Mouse (Mus musculus) T-helper 2 cell (primary cell): Measurements from ENCODE around the gene 3110009E18Rik.

Source experiments
- in situ Hi-C: fragments of 300-600 bp; cut with MboI, MseI; formaldehyde crosslinking; loops from one replicate; pipeline ENCODE4 v1.15.1; 2025; ENCODE audit warnings: high pct_unique_total_duplicates

Gene 3110009E18Rik

GRCm38 (mm10) chr1:120101227-120101609, 19.8 kb upstream of the 3110009E18Rik start:
- in situ Hi-C loops, result no loop called here

DNA sequence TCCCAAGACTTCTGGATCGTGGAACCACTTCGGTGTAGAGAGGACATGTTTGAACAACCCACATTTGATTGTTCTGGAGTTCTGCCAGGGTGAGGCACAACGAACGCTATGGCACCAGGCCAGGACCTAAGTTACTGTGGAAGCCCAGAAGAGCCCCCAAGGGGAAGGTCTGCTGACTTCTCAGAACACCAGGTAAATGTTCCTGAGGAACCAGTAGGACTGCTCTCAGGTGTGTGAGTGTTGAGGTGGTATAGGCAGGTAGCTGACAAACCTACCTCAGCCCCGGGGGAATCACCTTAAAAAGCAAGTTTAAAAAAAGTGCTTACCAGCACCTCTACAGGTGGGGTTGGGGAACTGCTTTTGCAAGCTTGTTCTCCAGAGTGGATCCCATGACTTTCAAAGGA, 15.4 kb upstream of the 3110009E18Rik start:
- in situ Hi-C loops, result no loop called here

DNA sequence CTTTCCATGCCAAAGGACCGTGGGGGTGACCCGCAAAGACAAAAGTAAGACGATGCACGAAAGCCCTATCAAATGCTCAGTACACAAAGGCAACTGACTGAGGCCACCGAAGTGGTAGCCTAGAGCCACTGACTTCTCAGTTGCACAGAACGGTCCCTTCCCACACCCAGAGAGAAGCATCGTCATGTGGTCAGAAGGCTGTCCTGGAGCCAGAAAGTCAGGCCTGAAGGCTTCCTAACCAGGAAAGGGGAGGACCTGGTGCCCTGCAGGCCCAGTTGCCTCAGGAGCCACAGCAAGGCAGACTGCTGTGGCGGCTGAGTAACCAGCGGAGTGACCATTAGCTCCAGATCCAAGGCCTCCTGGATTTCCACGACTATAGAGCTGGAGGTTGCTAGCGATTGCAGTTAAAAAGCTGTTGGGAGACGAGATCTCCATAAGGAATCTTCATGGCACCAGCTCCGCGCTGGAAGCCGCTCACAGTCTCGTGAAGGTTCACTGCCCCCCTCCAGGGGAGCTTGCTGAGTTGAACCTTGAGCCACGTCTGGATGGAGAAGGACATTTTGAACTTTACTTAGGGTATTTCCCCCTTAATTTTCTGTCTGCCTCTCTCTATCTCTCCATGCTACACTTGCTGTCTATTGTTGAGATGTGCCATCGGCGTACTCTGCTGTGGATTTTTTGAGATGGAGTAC, 11.1 kb upstream of the 3110009E18Rik start:
- in situ Hi-C loops, result no loop called here

DNA sequence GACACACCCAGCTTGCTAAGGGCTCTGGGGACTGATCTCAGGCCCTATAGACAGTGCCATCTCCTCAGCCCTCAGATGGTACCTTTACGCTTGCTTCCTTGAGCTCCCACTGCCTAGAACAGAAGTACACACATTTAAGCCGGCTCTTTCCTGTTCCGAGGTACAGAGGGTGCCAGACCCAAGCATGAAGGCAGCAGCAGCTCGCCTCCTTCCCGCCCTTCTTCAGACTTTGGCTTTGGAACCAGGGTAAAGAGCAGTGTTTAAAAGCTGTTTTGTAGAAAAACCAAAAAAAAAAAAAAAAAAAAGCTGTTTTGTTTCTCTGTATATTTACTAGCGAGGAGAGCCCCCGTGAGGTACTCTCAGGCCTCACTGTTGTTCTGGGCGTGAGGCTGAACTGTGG, 9.2 kb upstream of the 3110009E18Rik start:
- in situ Hi-C loops, result no loop called here

- in situ Hi-C loops, result no loop called here
Measured at GRCm38 (mm10) chr1:120112251-120113187, 8.5 kb upstream of the 3110009E18Rik start.

DNA sequence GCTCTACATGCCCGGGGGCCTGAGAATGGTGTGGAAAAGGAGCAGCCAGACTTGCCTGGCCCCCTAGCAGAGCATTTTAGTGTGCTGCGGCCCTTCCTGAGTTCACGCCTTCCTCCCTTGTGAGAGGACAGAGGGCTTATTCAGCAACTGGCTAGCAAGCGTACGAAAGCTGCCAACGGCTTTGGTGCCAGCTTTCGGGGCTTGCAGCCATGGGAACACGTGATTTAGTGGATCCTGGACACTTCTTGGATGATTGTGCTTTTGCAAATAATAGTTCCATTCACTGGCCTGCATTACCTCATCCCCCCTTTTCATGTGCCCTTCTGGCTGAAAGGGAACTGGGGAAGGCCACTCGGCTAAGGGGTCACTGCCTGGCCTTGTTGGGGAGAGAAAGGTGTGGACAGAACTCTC, 5.3 kb upstream of the 3110009E18Rik start:
- in situ Hi-C loops, result no loop called here

- in situ Hi-C loops, result no loop called here
Measured at GRCm38 (mm10) chr1:120116106-120116505, 4.9 kb upstream of the 3110009E18Rik start.

- in situ Hi-C loops, result no loop called here
Measured at GRCm38 (mm10) chr1:120118854-120119253, 2.1 kb upstream of the 3110009E18Rik start.

DNA sequence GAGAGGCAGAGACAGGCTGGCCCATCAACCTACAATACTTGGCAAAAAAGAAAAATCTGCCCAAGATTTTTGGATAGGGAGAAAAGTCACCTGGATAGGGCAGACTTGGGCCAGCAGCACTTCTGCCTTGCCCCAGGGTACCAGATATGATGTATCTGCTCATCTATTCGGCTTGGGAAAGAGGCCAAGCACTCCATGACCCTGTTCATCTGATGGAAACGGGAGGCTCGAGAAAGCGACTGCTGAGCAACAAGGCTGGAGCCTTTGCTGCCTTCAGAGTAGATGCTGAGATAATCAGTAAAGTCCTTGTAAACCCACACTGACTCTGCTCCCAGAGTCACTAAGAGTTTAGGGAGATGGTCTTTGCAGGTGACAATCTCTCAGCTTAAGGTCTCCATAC, 1.6 kb upstream of the 3110009E18Rik start:
- in situ Hi-C loops, result no loop called here

GRCm38 (mm10) chr1:120120141-120120968, 632 bp upstream of the 3110009E18Rik start:
- in situ Hi-C loops, result no loop called here

DNA sequence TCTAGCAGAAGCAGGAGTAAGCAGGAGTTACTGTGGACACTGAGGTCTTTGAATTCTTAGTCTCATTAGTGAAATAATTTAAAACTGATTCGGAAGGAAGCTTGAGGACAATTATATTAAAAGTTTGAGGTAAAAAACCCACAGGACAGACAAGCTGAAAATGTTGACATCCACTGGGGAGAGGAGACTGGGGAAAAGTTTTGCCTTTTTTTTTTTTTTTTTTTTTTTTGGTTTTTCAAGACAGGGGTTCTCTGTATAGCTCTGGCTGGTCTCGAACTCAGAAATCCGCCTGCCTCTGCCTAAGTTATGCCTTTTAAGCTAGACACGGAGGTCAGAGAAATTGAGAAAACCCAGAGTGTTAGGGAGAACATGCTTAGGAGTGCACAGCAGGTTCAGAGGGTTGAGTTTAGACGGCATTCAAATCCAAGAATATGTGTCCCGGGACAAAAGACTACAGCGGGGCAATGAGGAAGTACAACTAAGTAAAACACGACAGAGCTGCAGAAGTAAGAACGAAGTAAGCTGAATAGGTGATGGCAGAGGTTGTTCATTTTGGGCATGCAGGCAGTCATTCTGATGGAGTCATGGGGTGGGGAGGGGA, 1.0 kb downstream of the 3110009E18Rik start:
- in situ Hi-C loops, result no loop called here

DNA sequence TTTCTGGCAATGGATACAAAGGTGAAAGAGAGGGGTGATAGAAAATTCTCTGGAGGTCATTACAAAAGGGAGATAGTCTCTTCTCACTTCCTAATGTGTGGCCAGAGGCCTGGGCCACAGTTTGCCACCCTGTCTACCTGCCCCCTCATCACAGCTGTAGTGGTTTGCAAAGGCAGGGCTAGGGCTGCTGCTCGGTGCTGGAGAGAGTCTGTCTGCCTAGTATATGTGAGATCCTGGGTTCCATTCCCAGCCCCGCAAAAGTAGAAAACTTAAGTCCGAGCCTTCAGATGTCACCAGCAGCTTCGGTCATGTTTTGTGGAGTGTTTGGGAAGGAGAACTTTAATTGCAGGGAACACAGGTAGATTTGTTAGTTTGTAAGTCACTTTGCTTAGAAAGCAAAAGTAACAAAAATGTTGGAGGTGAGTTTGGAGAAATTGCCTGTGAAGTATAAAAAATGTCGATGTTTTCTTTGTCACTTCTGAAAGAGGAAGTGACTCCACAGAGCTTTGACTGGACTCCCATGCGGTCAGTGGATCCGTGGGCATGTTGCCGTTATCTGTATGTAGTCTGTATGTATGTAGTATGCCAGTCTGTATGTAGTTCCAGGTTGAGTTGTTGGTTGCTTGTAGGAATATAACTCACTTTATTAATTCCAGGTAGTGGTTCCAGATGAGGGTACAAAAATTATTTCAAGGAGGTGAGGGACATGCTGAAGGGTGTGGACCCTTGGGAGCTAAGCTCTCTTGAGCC, 1.8 kb downstream of the 3110009E18Rik start:
- in situ Hi-C loops, result no loop called here

GRCm38 (mm10) chr1:120124839-120125238, 3.9 kb downstream of the 3110009E18Rik start:
- in situ Hi-C loops, result no loop called here

DNA sequence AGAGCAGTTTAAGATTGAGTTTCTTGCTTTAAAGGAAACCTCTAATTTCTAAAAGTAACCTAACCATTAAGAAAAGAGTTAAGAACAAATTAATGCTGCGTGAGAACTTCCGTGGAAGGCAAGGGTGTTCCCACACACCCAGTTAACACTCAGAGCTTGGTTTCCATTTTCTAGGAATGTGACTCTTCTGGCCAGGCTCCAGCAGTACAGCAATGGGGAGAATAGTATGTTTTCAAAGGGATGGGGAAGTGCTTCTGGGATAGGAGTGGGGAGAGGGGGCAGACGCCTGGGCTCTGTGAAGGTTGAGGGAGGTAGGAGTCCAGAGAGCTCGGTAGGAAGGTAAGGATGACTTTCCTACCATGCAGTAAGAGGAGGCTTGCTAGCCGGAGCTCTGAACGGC, 4.5 kb downstream of the 3110009E18Rik start:
- in situ Hi-C loops, result no loop called here

DNA sequence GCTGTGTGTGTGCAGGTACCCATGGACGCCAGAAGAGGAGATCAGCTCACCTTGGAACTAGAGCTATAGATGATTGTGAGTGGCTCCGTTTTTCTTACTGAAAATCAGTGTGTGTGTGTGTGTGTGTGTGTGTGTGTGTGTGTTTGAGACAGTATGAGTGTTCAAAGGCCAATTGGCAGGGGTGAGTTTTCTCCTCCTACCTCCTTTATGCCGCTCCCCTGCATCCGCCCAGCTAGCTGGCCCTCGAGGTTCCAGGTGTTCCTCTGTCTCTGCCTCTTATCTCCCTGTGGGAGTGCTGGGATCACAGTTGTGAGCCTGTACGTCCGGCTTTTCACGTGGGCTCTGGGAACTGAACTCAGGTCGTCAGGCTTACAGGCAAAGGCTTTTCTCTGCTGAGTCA, 5.3 kb downstream of the 3110009E18Rik start:
- in situ Hi-C loops, result no loop called here

DNA sequence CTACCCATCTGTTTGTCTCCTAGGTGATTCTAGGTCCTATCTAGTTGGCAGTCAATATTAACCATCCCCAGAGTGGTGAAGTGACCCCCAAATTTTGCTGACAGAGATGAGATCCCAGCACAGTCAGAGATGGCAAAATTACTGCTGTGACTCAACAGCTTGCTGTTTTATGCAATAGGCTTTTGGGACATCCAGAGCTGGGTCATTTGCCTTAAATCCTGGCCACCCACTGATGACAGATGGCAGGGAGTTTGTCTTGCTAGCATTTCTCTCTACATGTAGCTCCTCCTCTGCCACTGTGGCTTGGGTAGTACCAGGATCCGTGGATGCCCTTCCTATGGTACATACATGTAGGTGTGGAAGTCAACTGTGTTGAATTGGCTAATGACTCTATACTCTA, 11.4 kb downstream of the 3110009E18Rik start:
- in situ Hi-C loops, result no loop called here

DNA sequence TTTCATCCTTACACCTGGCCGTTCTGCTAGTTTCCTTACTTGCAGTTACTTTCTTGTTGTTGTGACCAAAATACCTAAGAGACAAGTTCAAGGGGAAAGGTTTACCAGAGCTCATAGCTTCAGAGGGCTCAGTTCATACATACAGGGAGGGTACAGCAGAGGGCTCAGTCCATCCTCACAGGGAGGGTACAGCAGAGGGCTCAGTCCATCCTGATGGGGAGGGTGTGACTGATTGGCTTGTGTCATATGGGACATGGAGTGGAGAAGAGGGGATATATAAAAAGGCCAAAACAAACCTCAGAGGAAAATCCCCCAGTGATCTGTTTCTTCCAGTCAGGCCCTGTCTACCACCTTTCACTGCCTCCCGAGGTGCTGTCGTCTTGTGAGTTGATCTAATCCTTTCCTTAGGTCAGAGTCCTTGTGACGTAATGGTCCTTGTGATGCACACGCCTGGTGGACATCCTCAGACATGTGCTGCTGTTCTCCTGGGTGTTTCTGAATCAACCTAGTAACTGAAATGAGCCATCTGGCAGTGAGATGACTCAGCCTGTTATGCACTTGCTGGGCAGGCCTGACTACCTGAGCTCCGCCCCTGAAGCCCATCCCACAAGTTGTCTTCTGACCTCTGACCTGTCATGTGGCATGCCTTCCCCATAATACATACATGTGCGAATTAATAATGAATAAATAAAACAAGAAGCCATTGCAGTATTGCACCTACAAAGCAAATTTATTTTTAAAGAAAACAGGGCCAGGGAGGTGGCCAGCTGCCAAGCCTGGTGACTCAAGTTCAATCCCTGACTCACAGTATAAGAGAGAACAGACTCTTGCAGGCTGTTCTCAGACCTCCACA, 15.2 kb downstream of the 3110009E18Rik start:
- in situ Hi-C loops, result no loop called here

DNA sequence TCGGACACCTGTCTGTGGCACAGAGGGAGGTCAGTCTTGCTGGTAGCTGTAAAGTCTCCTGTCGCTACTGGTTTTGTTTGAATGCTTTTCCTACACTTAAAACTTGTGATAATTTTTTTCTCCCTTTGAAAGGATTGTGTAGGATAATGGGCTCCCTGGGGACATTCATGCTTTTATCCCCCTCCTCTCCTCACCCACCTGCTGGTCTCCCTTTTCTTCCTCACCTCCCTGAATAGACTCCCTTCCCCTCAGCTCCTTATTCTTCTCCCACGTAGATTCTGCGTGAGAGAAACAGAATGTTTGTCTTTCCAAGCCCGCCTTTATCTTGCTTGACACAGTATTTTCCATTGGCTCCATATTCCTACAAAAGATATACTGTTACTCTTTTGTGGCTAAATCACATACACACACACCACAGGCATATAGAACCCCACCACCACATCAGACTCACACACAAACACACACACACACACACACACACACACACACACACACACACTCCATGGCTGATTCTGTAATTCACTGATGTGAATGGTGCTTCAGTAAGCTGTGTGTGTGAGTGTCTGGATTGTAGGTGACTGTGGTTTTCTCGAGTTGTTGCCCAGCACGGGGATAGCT, 18.0 kb downstream of the 3110009E18Rik start:
- in situ Hi-C loops, result no loop called here

DNA sequence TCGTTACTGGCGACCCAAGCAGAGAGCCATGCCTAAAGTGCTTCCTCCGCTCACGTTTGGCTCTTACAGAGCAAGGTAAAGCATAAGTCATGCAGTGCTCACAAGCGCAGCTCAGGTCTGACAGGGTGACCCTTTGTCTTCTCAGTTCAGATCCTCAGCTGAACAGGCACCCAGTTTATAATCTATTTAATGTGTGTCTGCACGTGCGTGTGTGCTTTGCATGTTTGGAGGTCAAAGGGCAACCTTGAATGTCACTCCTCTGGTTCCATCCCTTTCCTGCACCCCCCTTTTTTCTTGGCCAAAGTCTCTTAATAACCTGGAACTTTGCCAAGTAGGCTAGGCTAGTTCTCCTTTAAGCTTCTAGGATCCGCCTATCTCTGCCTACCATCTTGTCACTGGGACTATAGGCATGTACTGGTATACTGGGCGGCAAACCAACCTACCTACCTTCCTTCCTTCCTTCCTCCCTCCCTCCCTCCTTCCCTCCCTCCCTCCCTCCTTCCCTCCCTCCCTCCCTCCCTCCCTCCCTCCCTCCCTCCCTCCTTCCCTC, 19.2 kb downstream of the 3110009E18Rik start:
- in situ Hi-C loops, result no loop called here
